Mouse (Mus musculus): ENCODE measurements around the gene Gm2696. TPM values are rescaled to one million over a fixed set of nuclear protein-coding genes. Genes with fewer than 3 reads are reported as not detected.

Gm2696 gene
- polyA plus RNA-seq, 1 experiment from 2014 or later, result not detected

GRCm38 (mm10) chr10:77798921-77799508 lies 15.5 kb upstream of the Gm2696 start, which contains the start of gene Gm19668:
Gm19668 (minus strand) TSS chr10:77799133.
- no peak within 1 kb of the TSS for H3K4me3 ChIP-seq
- 70% methylated on average over 8 of the region's 8 CpGs for WGBS
- H3K9ac ChIP-seq, result no peak within 1 kb of the TSS
- no peak for ATAC-seq (replicated peaks)
- H3K9me3 ChIP-seq, result no peaks in the 10 kb centered on the region
- H3K27me3 ChIP-seq (replicated peaks), result no peaks in the 10 kb centered on the region
- H3K4me2 ChIP-seq, result no peak within 1 kb of the TSS
- no peaks in the 10 kb centered on the region for H3K4me1 ChIP-seq
- H3K27ac ChIP-seq, result no peak within 1 kb of the TSS
- no peaks in the 10 kb centered on the region for H3K36me3 ChIP-seq (replicated peaks)

- 89% methylated on average over 3 of the region's 3 CpGs for WGBS
- Histone ChIP-seq H3K9me3 (no peaks in the 10 kb centered on the region), H3K27me3 (replicated peaks) (no peaks in the 10 kb centered on the region), H3K36me3 (replicated peaks) (no peaks in the 10 kb centered on the region), H3K9ac (no peak overlapping the region), H3K4me3 (no peak overlapping the region), H3K4me1 (no peaks in the 10 kb centered on the region), H3K4me2 (no peak overlapping the region), H3K27ac (no peak overlapping the region)
- ATAC-seq (replicated peaks), result no peak
These were observed 10.4 kb upstream of the Gm2696 start for GRCm38 (mm10) chr10:77804095-77804494.

- Histone ChIP-seq H3K9ac (no peak within 1 kb of the TSS), H3K36me3 (replicated peaks) (no peaks in the 10 kb centered on the region), H3K9me3 (no peaks in the 10 kb centered on the region), H3K27ac (no peak within 1 kb of the TSS), H3K4me2 (no peak within 1 kb of the TSS), H3K4me3 (no peak within 1 kb of the TSS), H3K4me1 (no peaks in the 10 kb centered on the region), H3K27me3 (replicated peaks) (no peaks in the 10 kb centered on the region)
- WGBS, result 63% methylated on average over 5 of the region's 5 CpGs
- ATAC-seq (replicated peaks), result no peak
These were observed 2.7 kb upstream of the Gm2696 start, which contains the start of gene Gm9507 for GRCm38 (mm10) chr10:77811743-77812142. Gm9507 (minus strand) TSS chr10:77811843.

- 31% methylated on average over 5 of the region's 5 CpGs for WGBS
- Histone ChIP-seq H3K4me2 (no peak overlapping the region), H3K9ac (no peak overlapping the region), H3K9me3 (no peaks in the 10 kb centered on the region), H3K27me3 (replicated peaks) (no peaks in the 10 kb centered on the region), H3K27ac (no peak overlapping the region), H3K4me1 (peaks cover 3% of the 10 kb centered on the region; the same call in 1 of the 2 replicates), H3K36me3 (replicated peaks) (no peaks in the 10 kb centered on the region), H3K4me3 (no peak overlapping the region)
- no peak for ATAC-seq (replicated peaks)
These were observed 1.0 kb downstream of the Gm2696 start for GRCm38 (mm10) chr10:77815514-77815913.

GRCm38 (mm10) chr10:77818523-77818922 lies 4.0 kb downstream of the Gm2696 start:
- H3K4me3 ChIP-seq, result no peak overlapping the region
- H3K9me3 ChIP-seq, result no peaks in the 10 kb centered on the region
- no peaks in the 10 kb centered on the region for H3K27me3 ChIP-seq (replicated peaks)
- no peak overlapping the region for H3K4me2 ChIP-seq
- peaks cover 3% of the 10 kb centered on the region; the same call in 1 of the 2 replicates for H3K4me1 ChIP-seq
- no peak overlapping the region for H3K9ac ChIP-seq
- peak; percentile 78 for ATAC-seq (replicated peaks)
- no peaks in the 10 kb centered on the region for H3K36me3 ChIP-seq (replicated peaks)
- WGBS, result 99% methylated on average over 4 of the region's 4 CpGs
- peak overlapping the region; percentile 34; the same call in 1 of the 2 replicates for H3K27ac ChIP-seq

GRCm38 (mm10) chr10:77819203-77819602 lies 4.7 kb downstream of the Gm2696 start:
- Histone ChIP-seq H3K4me1 (peaks cover 3% of the 10 kb centered on the region; the same call in 1 of the 2 replicates), H3K4me3 (no peak overlapping the region), H3K27me3 (replicated peaks) (no peaks in the 10 kb centered on the region), H3K9me3 (no peaks in the 10 kb centered on the region), H3K9ac (no peak overlapping the region), H3K36me3 (replicated peaks) (no peaks in the 10 kb centered on the region), H3K4me2 (peak overlapping the region; percentile 18; the same call in 1 of the 2 replicates), H3K27ac (peak overlapping the region; percentile 34; the same call in 1 of the 2 replicates)
- ATAC-seq (replicated peaks), result no peak
- 28% methylated on average over 4 of the region's 4 CpGs for WGBS

- Histone ChIP-seq H3K4me1 (no peaks in the 10 kb centered on the region), H3K4me3 (no peak within 1 kb of the TSS), H3K9me3 (no peaks in the 10 kb centered on the region), H3K9ac (no peak within 1 kb of the TSS), H3K4me2 (no peak within 1 kb of the TSS), H3K36me3 (replicated peaks) (no peaks in the 10 kb centered on the region), H3K27ac (no peak within 1 kb of the TSS), H3K27me3 (replicated peaks) (no peaks in the 10 kb centered on the region)
- no peak for ATAC-seq (replicated peaks)
- WGBS, result 57% methylated on average over 6 of the region's 6 CpGs
These were observed 12.5 kb downstream of the Gm2696 start, which contains the start of gene Krtap10-4 for GRCm38 (mm10) chr10:77826951-77827350. Krtap10-4 (minus strand) TSS chr10:77827095.

GRCm38 (mm10) chr10:77835647-77836046 lies 21.2 kb downstream of the Gm2696 start, which contains the start of gene Krtap10-10:
Krtap10-10 (plus strand) TSS chr10:77835947.
- Histone ChIP-seq H3K9me3 (no peaks in the 10 kb centered on the region), H3K4me1 (no peaks in the 10 kb centered on the region), H3K9ac (no peak within 1 kb of the TSS), H3K36me3 (replicated peaks) (no peaks in the 10 kb centered on the region), H3K4me3 (no peak within 1 kb of the TSS), H3K27me3 (replicated peaks) (no peaks in the 10 kb centered on the region), H3K4me2 (no peak within 1 kb of the TSS), H3K27ac (no peak within 1 kb of the TSS)
- no peak for ATAC-seq (replicated peaks)
- 71% methylated on average over 9 of the region's 9 CpGs for WGBS

GRCm38 (mm10) chr10:77839006-77839405 lies 24.5 kb downstream of the Gm2696 start:
- WGBS, result 78% methylated on average over 6 of the region's 6 CpGs
- no peaks in the 10 kb centered on the region for H3K27me3 ChIP-seq (replicated peaks)

GRCm38 (mm10) chr10:77846503-77846902 lies 32.0 kb downstream of the Gm2696 start, which contains the start of gene Gm36176:
Gm36176 (plus strand) TSS chr10:77846803.
- H3K9ac ChIP-seq, result no peak within 1 kb of the TSS
- no peak within 1 kb of the TSS for H3K4me2 ChIP-seq
- no peak for ATAC-seq (replicated peaks)
- 73% methylated on average over 3 of the region's 3 CpGs for WGBS
- H3K4me3 ChIP-seq, result no peak within 1 kb of the TSS
- H3K27me3 ChIP-seq (replicated peaks), result no peaks in the 10 kb centered on the region
- H3K27ac ChIP-seq, result no peak within 1 kb of the TSS
- peaks cover 4% of the 10 kb centered on the region; the same call in 1 of the 2 replicates for H3K9me3 ChIP-seq
- no peaks in the 10 kb centered on the region for H3K4me1 ChIP-seq
- no peaks in the 10 kb centered on the region for H3K36me3 ChIP-seq (replicated peaks)

More at GRCm38 (mm10) chr10:77839006-77839405, 24.5 kb downstream of the Gm2696 start:
- Histone ChIP-seq H3K9me3 (0 out of 2 replicates have a peak, but pooled peaks cover under 1% of the 10 kb centered on the region), H3K9ac (no peak overlapping the region), H3K4me2 (no peak overlapping the region), H3K4me1 (no peaks in the 10 kb centered on the region), H3K36me3 (replicated peaks) (no peaks in the 10 kb centered on the region), H3K27ac (no peak overlapping the region), H3K4me3 (no peak overlapping the region)
- ATAC-seq (replicated peaks), result no peak

- H3K9me3 ChIP-seq, result peaks cover 4% of the 10 kb centered on the region; the same call in 1 of the 2 replicates
- no peak overlapping the region for H3K9ac ChIP-seq
- no peak overlapping the region for H3K4me2 ChIP-seq
- H3K27ac ChIP-seq, result no peak overlapping the region
- H3K4me3 ChIP-seq, result no peak overlapping the region
- WGBS, result 15% methylated on average over 2 of the region's 2 CpGs
- no peaks in the 10 kb centered on the region for H3K36me3 ChIP-seq (replicated peaks)
- ATAC-seq (replicated peaks), result no peak
- H3K27me3 ChIP-seq (replicated peaks), result no peaks in the 10 kb centered on the region
- no peaks in the 10 kb centered on the region for H3K4me1 ChIP-seq
These were observed 32.5 kb downstream of the Gm2696 start for GRCm38 (mm10) chr10:77846961-77847360.

GRCm38 (mm10) chr10:77847538-77847937 lies 33.1 kb downstream of the Gm2696 start:
- Histone ChIP-seq H3K9ac (no peak overlapping the region), H3K9me3 (peaks cover 4% of the 10 kb centered on the region; the same call in 1 of the 2 replicates), H3K4me1 (no peaks in the 10 kb centered on the region), H3K4me3 (no peak overlapping the region), H3K27me3 (replicated peaks) (no peaks in the 10 kb centered on the region), H3K36me3 (replicated peaks) (no peaks in the 10 kb centered on the region), H3K27ac (no peak overlapping the region), H3K4me2 (no peak overlapping the region)
- 75% methylated on average over 2 of the region's 2 CpGs for WGBS
- no peak for ATAC-seq (replicated peaks)

GRCm38 (mm10) chr10:77852559-77852958 lies 38.1 kb downstream of the Gm2696 start, which contains the start of gene Gm10318:
Gm10318 (plus strand) TSS chr10:77852859.
- no peaks in the 10 kb centered on the region for H3K36me3 ChIP-seq (replicated peaks)
- H3K27me3 ChIP-seq (replicated peaks), result no peaks in the 10 kb centered on the region
- no peak within 1 kb of the TSS for H3K9ac ChIP-seq
- H3K9me3 ChIP-seq, result no peaks in the 10 kb centered on the region
- H3K4me2 ChIP-seq, result no peak within 1 kb of the TSS
- WGBS, result 70% methylated on average over 9 of the region's 9 CpGs
- ATAC-seq (replicated peaks), result no peak
- H3K4me3 ChIP-seq, result no peak within 1 kb of the TSS
- no peak within 1 kb of the TSS for H3K27ac ChIP-seq
- H3K4me1 ChIP-seq, result no peaks in the 10 kb centered on the region
